In genomic region chr14:79003576-79003975, GRCm38 (mm10) we compare ENCODE assay signal across 9 mouse cellular contexts.
DNase-seq lines count a peak whose midpoint lies in the region; TF ChIP-seq lines count a peak whose summit lies in the region.
"Had no signal": no experiment of that assay in that cellular context is flagged by ENCODE, and none has a peak within 500 bp of the region (broad histone marks: within the 10 kb centered on the region; RNA-seq: fewer than 3 reads in every experiment).

No protein-coding gene starts in this region.

- no peaks in the 10 kb centered on the region for H3K4me1 ChIP-seq in lung, adult 2 months (ENCODE audit: control insufficient read depth, insufficient read depth, low read length)
- H3K4me1 ChIP-seq in bone marrow macrophage, adult 2 months (ENCODE audit: control insufficient read depth, insufficient read depth, low read length): no peaks in the 10 kb centered on the region

- H3K27ac ChIP-seq in bone marrow macrophage, adult 2 months (ENCODE audit: insufficient read depth, low read depth, low read length): no peak overlapping the region
- H3K27ac ChIP-seq: macrophage had no signal

- peak; percentile 49 for TF ChIP-seq CTCF in lung, adult 2 months (IDR thresholded peaks at IDR 0.05; ENCODE audit: insufficient read depth, low read length)
- 0 out of 2 replicates have a peak, but pooled peaks have one; percentile 28 for TF ChIP-seq CTCF in bone marrow macrophage, adult 2 months (IDR thresholded peaks at IDR 0.05; ENCODE audit: low read depth, low read length)

- DNase-seq in gastrocnemius, adult 18-20 months (ENCODE audit: low spot score): peak; percentile 13
- DNase-seq in gastrocnemius, postnatal 25 days: no peak
- DNase-seq in lung, adult 2 months: no peak
- no peak for DNase-seq in lung, adult 18-20 months
- DNase-seq in retina, embryonic 14.5 days (ENCODE audit: low spot score): peak; percentile 68
- DNase-seq in left cerebral cortex, postnatal 25 days (ENCODE audit: low spot score in 2 of 2): no peak
- DNase-seq in right cerebral cortex, postnatal 25 days: no peak

- 100% methylated on average over 1 of the region's 1 CpGs for WGBS in lung, adult 2 months

- H3K4me3 ChIP-seq in lung, adult 2 months (replicated peaks; ENCODE audit: extremely low read depth, low read depth, low read length): no peak overlapping the region
- H3K4me3 ChIP-seq in bone marrow macrophage, adult 2 months (ENCODE audit: insufficient read depth, low read length): no peak overlapping the region

- intact Hi-C loops in left cerebral cortex, postnatal 25 days (cut with DNase I): no loop called here

- no peak for TF ChIP-seq POLR2A in lung, adult 2 months (IDR thresholded peaks at IDR 0.05; ENCODE audit: borderline replicate concordance, extremely low read depth, low read depth, low read length)
- no peak for TF ChIP-seq POLR2A in bone marrow macrophage, adult 2 months (IDR thresholded peaks at IDR 0.05; ENCODE audit: borderline replicate concordance, low read depth, low read length)

Comparison
In these comparisons a context has a peak if more than half of its experiments do, and no peak if none do; other contexts are left out.
1. DNase-seq: peak in gastrocnemius, adult 18-20 months (single experiment) and retina, embryonic 14.5 days (single experiment); none in gastrocnemius, postnatal 25 days (single experiment), lung, adult 2 months (single experiment), lung, adult 18-20 months (0 of 2), left cerebral cortex, postnatal 25 days (0 of 2) and right cerebral cortex, postnatal 25 days (single experiment).